Mouse (Mus musculus): ENCODE measurements around the gene Zfp704.
A peak's percentile ranks its signal among the peaks of the same experiment; 100 is the strongest.

Zfp704 gene

GRCm38 (mm10) chr3:9518936-9519335 lies 90.9 kb downstream of the Zfp704 start:
- DNase-seq (ENCODE audit: low spot score in 2 of 2): no peak

DNA sequence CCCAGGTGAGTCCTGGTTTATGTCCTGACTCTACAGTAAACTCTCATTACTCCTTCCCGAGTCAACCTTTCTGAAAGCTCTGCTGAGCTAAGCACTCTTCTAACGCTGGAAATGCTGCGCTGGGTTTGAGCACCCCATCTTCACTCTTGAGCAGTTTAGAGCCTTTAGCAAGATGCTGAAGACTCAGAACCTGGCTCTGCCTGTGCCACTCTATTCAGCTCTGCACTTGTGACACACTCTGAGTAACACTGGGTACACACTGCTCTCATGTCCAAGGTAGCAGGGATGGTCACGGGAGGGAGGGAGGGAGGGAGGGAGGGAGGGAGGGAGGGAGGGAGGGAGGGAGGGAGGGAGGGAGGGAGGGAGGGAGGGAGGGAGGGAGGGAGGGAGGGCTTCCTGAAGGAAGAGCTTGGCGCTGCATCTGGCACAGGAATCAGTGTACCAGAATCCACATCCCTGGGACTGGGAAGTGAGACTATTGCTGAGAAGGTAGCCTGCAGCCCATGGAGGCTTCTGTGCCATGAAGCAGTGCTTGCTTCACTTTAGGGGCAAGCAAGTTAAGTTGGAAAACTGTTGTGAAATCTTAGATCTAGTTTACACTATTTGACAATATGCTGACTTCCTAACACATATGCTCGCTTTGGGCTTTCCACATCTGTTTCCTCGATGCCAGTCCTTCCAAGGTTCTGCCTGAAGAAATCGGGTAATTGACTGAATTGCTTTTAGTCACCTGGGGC lies 93.6 kb downstream of the Zfp704 start:
- DNase-seq (ENCODE audit: low spot score in 2 of 2): no peak

- no peak for DNase-seq (ENCODE audit: low spot score in 2 of 2)
Measured at GRCm38 (mm10) chr3:9515527-9515926, 94.4 kb downstream of the Zfp704 start.

DNA sequence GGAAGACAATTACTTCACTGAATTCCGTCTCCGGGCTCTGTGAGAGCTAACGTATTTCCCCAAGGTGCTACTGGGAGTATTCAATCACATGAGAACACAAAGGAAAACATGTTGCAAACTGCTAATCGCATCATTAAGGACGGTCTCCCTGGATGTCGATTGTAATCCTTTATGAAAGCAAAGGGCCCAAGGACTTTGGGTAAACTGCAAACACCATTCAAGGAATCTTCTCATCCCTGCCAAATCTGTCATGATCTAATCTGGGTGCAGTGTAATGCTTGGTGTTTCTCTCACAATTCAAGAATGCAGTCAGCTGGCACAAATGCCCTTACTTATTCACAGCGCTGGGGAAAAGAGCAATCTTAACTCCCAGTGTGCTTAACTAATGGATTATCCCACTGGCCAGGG lies 96.2 kb downstream of the Zfp704 start:
- DNase-seq (ENCODE audit: low spot score in 2 of 2): no peak

GRCm38 (mm10) chr3:9512199-9512598 lies 97.7 kb downstream of the Zfp704 start:
- no peak for DNase-seq (ENCODE audit: low spot score in 2 of 2)

- DNase-seq (ENCODE audit: low spot score in 2 of 2): no peak
Measured at GRCm38 (mm10) chr3:9505692-9506211, 104.1 kb downstream of the Zfp704 start.

GRCm38 (mm10) chr3:9504371-9504770 lies 105.5 kb downstream of the Zfp704 start:
- DNase-seq (ENCODE audit: low spot score in 2 of 2): no peak

DNA sequence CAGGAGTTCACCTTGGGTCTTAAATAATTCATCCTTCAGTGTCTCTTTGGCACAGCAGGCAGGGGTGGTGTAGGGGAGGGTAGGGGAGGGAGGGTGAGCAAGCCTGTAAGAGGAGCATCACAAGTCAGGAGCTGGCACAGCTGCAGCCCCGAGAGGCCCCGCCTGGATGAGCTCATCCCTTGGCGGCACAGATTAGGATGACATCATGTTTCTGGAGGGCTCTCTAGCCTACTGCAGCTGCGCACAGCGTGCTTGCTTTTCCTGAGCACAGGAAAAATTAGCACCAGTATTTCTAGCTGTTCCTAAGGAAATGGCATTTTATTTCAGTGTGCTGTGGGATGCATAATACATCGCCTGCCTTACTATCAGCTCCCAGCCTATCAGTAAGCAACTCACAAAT lies 109.2 kb downstream of the Zfp704 start:
- DNase-seq (ENCODE audit: low spot score in 2 of 2): peak; percentile 82 to 92

GRCm38 (mm10) chr3:9499994-9500553 lies 109.8 kb downstream of the Zfp704 start:
- no peak for DNase-seq (ENCODE audit: low spot score in 2 of 2)

DNA sequence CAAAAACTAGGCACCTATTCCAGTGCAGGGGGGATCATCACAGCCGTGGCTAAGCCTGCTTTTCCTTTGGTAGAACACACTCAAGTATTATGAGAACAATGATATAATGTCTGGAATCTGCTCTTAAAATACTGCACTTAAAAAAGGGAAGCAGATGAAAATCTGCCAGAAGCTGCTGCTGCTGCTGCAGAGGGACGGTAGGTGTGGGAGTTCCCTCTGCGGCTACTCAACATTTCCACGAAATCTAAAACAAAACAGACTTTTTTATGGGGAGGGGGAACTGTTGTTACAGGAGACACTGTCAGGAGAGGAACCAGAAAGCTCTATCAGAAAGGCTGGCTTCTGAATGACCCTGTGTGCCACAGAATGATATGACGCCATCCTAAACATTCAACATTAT lies 110.4 kb downstream of the Zfp704 start:
- DNase-seq (ENCODE audit: low spot score in 2 of 2): no peak

DNA sequence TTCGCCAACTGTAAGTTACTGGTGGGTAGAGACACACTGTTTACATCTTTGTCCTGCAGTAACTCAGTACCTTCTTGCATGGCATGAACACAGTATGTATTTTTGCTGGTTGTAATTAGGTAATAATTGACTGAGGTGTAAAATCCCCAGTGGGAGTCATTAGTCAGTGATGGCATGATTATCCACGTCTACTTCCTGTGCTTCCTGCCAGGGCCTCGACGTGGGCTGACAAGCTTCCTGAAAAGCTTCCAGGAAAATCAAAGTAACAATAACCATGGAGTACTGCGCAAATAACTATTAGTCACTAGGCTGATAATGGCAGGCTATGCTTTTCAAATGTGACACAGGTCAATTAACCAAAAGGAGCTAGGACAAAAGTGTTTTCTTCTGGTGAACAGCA lies 112.6 kb downstream of the Zfp704 start:
- no peak for DNase-seq (ENCODE audit: low spot score in 2 of 2)

GRCm38 (mm10) chr3:9491766-9492283 lies 118.1 kb downstream of the Zfp704 start:
- no peak for DNase-seq (ENCODE audit: low spot score in 2 of 2)

- DNase-seq (ENCODE audit: low spot score in 2 of 2): no peak
Measured at GRCm38 (mm10) chr3:9487644-9488043, 122.2 kb downstream of the Zfp704 start.

GRCm38 (mm10) chr3:9485506-9485905 lies 124.4 kb downstream of the Zfp704 start:
- no peak for DNase-seq (ENCODE audit: low spot score in 2 of 2)

- no peak for DNase-seq (ENCODE audit: low spot score in 2 of 2)
Measured at GRCm38 (mm10) chr3:9481956-9482355, 127.9 kb downstream of the Zfp704 start.

DNA sequence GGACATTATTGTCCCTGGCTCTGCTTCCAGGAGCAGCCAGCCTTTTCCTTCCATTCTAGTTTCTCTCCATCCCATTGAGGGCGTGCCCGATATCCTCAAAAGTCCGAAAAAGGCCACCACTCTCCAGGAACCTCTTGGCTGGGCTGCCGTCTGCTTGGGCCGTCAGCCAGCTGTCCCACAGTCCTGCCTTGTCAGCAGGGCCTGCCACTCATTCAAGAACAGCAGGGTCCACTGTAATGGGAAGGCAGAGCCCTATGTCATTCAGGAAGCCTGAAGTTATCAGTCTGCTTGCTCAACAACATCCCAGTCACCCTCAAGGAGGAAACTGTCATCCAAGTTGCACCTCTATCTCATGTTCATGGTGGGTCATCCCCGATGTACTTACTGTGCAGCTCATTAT lies 128.5 kb downstream of the Zfp704 start:
- no peak for DNase-seq (ENCODE audit: low spot score in 2 of 2)

GRCm38 (mm10) chr3:9480936-9481335 lies 128.9 kb downstream of the Zfp704 start:
- DNase-seq (ENCODE audit: low spot score in 2 of 2): no peak

DNA sequence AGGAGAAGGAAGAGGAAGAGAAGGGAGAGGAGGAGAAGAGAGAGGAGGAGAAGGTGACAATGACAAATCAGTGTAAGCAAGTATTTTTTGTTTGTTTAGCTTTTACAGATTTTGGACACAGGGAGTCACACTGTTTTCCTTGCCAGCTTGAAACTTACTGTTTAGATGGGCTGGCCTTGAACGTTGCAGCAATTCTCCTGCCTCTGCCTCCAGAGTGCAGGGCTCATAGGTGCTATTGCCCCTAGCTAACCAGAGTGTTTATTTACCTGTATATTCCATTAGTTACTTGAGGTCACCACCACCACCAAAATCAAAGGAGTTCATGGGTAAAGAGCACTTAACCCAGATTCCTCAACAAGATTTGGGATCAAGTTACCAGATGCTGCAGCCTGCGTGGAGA lies 132.5 kb downstream of the Zfp704 start:
- DNase-seq (ENCODE audit: low spot score in 2 of 2): no peak

DNA sequence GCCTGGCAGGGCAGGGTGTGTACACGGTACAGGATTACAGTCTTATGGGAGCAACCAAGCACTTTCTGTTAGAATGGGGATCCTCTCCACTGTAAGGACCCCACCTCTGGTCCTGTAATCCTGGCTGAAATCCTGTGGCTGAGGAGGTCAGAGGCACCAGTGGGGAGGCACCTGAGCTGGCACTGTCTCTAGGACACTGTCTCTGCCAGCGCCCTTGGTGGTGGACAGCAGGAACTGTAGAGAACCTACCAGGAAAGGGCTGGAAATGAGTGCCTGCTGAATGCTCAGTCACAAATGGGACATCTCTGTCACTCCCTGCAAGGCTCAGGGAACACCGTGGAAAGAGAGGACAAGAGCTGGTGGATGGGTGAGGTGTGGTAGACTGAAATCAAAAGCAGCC lies 133.5 kb downstream of the Zfp704 start:
- no peak for DNase-seq (ENCODE audit: low spot score in 2 of 2)

- no peak for DNase-seq (ENCODE audit: low spot score in 2 of 2)
Measured at GRCm38 (mm10) chr3:9475501-9475900, 134.4 kb downstream of the Zfp704 start.

DNA sequence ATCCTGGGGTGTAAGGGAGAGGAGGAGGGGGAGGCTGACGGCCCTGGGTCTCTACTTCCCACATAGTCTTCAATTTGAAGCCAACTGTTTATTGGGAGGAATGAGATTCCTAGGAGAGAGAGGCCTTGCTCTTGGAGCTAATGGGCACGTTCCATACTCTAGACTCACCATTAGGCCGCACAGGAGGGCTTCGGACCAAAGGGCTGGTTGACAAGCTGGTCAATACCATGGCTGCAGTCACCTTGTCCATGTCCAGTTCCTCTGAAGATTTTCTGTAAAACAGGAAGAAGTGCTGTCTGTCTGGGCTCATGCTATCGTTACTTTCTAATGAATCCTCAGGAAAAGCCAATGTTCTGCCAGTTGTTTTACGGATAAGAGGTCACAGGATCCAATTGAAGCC lies 135.6 kb downstream of the Zfp704 start:
- DNase-seq (ENCODE audit: low spot score in 2 of 2): no peak

- peak in 1 of 2 experiments; percentile 53 for DNase-seq (ENCODE audit: low spot score in 2 of 2)
Measured at GRCm38 (mm10) chr3:9466287-9466686, 143.6 kb downstream of the Zfp704 start.

DNA sequence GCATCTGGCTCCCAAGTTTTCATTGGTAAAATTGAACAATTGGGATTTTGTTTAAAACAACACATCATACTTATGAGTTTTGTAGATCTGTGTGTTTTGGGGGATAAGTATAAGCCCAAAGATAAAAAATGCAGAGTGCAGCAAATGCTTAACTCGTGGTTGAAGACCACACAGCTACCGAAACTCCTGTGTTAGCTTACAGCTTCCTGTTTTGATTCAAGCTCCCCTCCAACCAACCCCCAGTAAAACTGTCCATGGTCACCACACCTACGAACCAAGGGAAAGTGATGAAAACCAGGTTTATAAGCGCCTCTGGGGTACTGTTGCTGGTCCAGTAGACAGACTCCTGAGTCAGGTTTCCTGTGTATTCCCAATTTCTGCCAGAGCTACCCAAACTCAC lies 144.2 kb downstream of the Zfp704 start:
- no peak for DNase-seq (ENCODE audit: low spot score in 2 of 2)

Measured in frontal cortex, postnatal 14 days (tissue).